Mouse (Mus musculus) liver, embryonic 12.5 days (tissue): Measurements from ENCODE around the gene Clpx. TPM values are rescaled to one million over a fixed set of nuclear protein-coding genes. Genes with fewer than 3 reads are reported as not detected.

Experiments
- polyA plus RNA-seq: library from polyadenylated mRNA; unstranded; fragments of >200 nt; fragmentation: Nextera tagmentation; extraction: Ambion mirVana; gene quantifications from 2 replicates; pipeline ENCODE4 v1.2.1, GENCODE M21; 2016

The Clpx gene
- polyA plus RNA-seq, 1 experiment from 2014 or later, result 34.9 TPM

Other genes starting within 250 kb of the Clpx start
- 5.6 and 6.3 TPM in 2 replicates for gene Igdcc4, start 192.8 kb upstream of the Clpx start, polyA plus RNA-seq
- 0.75 and 0.79 TPM in 2 replicates for gene Igdcc3, start 153.1 kb upstream of the Clpx start, polyA plus RNA-seq
- 7.7 and 8.6 TPM in 2 replicates for gene Parp16, start 98.9 kb upstream of the Clpx start, polyA plus RNA-seq
- gene Cilp, start 29.1 kb upstream of the Clpx start, polyA plus RNA-seq, result 0.06 TPM in 1 of 2 replicates, not detected in the other
- gene Pdcd7, start 51.8 kb downstream of the Clpx start, polyA plus RNA-seq, result 9.8 and 10.9 TPM in 2 replicates
- not detected in 2 replicates for gene Ubap1l, start 66.8 kb downstream of the Clpx start, polyA plus RNA-seq
- gene Kbtbd13, start 97.4 kb downstream of the Clpx start, polyA plus RNA-seq, result 0.21 and 0.26 TPM in 2 replicates
- gene Rasl12, start 104.2 kb downstream of the Clpx start, polyA plus RNA-seq, result 0.35 and 0.45 TPM in 2 replicates
- gene Slc51b, start 128.7 kb downstream of the Clpx start, polyA plus RNA-seq, result 0.32 TPM in 1 of 2 replicates, not detected in the other
- 11.7 and 12.9 TPM in 2 replicates for gene Mtfmt, start 141.5 kb downstream of the Clpx start, polyA plus RNA-seq
- gene Spg21, start 166.7 kb downstream of the Clpx start, polyA plus RNA-seq, result 29.9 and 31.1 TPM in 2 replicates
- not detected in 2 replicates for gene Ankdd1a, start 225.9 kb downstream of the Clpx start, polyA plus RNA-seq